Mouse (Mus musculus) forelimb bud, embryonic 11.5 days (tissue): ENCODE data around the gene Usp36.

Source experiments
- DNase-seq: peaks from one replicate; pipeline ENCODE4 v3.0.0-alpha.2; 2012; ENCODE audit warnings: low read depth, low spot score

The Usp36 gene

GRCm38 (mm10) chr11:118298810-118299209 lies 8.8 kb upstream of the Usp36 start:
- DNase-seq: no peak

DNA sequence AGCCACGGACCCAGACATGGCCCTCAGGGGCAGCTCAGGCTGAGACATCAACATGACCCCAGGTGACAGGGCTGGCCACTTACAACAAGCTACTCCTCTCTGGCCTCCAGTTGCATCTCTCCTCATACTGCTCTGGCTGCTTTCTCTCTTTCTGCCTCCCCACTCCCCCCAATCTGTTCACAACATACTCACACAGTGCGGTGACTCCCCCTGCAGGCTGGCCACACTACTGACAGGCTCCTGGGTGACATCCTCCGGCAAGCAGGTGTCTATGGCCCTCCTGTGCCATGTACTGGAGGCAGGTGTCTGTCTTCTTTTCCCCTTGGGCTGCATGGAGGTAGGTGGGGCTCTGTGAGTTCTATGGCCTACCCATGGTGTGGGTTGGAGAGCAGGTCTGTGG lies 7.9 kb upstream of the Usp36 start:
- no peak for DNase-seq

GRCm38 (mm10) chr11:118295026-118295425 lies 5.0 kb upstream of the Usp36 start:
- DNase-seq: no peak

- DNase-seq: no peak
Measured at GRCm38 (mm10) chr11:118292671-118293070, 2.6 kb upstream of the Usp36 start.

DNA sequence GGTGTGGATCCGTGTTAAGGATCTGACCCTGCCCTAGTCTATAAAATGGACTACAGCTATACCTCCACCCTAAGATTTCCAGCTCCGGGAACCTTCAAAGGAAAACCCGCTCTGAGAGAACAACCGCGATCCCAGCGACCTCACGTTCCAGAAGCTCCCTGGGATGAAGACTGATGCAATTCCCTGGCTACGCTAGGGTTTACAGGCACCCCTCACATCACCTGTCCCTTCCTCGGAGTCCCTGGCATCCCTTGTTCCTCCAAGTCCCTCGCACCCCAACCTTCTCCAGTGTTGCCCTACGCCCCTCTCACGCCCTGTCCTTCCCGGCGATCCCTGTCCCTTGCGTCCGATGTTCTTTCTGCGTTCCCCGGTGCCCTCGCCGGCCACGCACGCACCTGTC lies 482 bp downstream of the Usp36 start:
- peak; percentile 14 for DNase-seq

- DNase-seq: peak; percentile 28
Measured at GRCm38 (mm10) chr11:118289037-118289511, 970 bp downstream of the Usp36 start.

- DNase-seq: no peak
Measured at GRCm38 (mm10) chr11:118287573-118287972, 2.5 kb downstream of the Usp36 start.

GRCm38 (mm10) chr11:118286434-118286833 lies 3.6 kb downstream of the Usp36 start:
- no peak for DNase-seq

- DNase-seq: no peak
Measured at GRCm38 (mm10) chr11:118285791-118286190, 4.3 kb downstream of the Usp36 start.

DNA sequence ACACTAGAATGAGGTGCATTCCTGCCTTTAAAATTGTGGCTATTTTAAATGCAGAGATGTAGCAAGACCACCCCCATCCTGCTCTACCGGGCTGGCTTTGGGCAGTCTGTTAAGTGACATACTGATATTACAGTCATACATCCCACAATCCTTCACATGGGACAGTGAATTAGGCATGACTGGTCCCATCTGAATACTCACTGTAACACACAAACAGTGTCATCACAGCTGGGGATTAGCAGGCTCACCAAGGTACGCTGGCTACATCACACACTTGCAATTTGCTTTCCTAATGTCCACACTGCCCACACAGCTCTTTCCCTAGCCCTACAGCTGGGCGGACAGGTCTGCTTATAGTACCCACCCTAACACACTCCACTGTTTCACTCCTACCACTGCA lies 9.8 kb downstream of the Usp36 start:
- no peak for DNase-seq

- DNase-seq: no peak
Measured at GRCm38 (mm10) chr11:118276328-118276727, 13.7 kb downstream of the Usp36 start.

- DNase-seq: no peak
Measured at GRCm38 (mm10) chr11:118275092-118275491, 15.0 kb downstream of the Usp36 start.

DNA sequence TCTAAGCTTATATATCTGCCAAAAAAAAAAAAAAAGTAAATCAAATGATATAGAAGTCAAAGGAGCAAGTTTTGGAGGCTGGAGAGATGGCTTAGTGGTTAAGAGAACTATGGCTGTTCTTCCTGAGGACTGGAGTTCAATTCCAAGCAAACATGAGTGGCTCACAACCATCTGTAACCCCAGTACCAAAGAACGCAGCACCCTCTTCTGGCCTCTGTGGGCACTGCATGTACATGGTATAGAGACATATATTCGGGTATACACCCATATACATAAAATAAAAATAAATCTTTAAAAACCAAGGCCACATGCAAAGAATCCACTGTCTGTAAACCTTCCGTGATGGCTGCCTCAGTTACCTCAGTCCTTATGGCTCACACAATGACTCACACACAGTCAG lies 20.2 kb downstream of the Usp36 start:
- DNase-seq: no peak

DNA sequence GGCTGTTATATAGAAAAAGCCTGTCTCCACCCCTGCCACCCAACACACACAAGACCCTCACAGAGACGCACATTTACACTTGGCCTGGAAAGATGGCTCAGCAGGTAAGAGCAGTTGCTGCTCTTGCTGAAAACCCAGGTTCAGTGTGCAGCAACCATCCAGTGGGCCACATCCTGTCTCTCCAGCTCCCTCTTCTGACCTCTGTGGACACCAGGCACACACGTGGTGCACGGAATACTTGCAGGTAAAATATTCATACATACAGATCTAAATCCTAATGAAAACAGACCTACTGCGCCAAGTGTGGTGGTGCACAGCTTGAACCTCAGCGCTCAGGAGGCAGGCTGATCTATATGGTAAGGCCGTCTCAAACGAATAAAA lies 23.4 kb downstream of the Usp36 start:
- DNase-seq: no peak

DNA sequence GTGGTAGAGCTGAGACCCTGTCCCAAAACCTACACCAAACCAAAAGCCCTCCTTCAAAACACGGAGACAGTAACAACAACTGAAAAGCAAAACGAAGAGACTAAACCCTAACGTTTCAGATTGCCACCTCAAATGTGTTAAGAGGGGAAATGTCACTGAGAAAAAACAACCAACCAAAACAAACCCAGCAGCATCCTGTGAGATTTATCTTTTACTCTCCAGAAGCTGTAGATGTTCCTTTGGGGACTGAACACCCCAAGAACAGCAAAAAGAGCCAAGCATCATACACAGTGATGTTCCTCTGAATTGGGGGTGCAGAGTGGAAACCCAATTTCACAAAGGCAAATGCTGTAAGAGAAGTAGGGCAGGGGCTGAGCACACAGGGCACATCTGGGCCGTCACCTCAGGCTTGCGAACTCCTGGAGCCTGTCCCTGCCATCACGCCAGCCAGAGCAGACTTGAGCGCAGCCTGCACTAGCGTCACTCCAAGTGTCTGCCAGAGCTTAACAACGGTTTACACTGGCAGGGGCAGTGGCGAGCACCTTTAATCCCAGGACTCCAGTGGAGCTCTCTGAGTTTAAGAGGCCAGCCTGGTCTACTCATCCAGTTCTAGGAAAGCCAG lies 23.9 kb downstream of the Usp36 start:
- DNase-seq: no peak

- no peak for DNase-seq
Measured at GRCm38 (mm10) chr11:118265621-118266020, 24.4 kb downstream of the Usp36 start.

DNA sequence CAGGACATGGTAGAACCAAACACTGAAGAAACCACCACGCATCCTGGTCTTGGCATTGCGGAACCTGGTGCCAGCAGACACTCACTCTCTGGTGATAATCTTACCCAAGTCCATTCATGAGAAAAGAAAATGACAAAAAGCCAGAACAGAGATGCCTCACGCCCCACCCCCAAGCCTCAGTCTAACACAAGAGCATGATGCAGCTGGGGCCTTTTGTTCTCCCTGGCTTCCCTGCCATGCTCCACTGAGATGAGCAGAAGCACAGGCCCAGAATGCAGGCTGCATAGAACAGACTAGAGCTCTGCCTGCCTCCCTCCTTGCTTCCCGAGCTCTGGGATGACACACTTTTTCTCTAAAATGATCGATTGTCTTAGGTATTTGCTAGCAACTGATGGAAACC lies 26.9 kb downstream of the Usp36 start:
- no peak for DNase-seq

GRCm38 (mm10) chr11:118260081-118260480 lies 30.0 kb downstream of the Usp36 start:
- no peak for DNase-seq

DNA sequence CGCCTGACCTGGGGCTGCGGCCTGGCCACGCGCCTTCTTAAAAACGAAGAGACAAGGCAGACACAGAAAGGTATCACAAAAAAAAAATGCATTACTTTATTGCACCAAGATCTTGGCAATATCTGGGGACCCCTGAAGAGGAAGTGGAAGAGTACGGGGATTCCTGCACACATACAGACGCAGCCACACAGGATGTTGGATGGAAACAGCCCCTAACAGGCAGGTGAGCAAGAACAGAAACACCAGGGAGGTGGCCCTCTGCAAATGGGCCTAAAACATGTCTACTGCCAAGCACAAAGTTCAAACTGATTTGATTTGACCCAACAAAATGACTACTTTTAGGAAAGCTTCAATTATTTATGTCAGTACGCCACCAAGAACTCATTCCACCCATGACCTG lies 30.5 kb downstream of the Usp36 start:
- no peak for DNase-seq

- no peak for DNase-seq
Measured at GRCm38 (mm10) chr11:118256371-118256770, 33.7 kb downstream of the Usp36 start.

DNA sequence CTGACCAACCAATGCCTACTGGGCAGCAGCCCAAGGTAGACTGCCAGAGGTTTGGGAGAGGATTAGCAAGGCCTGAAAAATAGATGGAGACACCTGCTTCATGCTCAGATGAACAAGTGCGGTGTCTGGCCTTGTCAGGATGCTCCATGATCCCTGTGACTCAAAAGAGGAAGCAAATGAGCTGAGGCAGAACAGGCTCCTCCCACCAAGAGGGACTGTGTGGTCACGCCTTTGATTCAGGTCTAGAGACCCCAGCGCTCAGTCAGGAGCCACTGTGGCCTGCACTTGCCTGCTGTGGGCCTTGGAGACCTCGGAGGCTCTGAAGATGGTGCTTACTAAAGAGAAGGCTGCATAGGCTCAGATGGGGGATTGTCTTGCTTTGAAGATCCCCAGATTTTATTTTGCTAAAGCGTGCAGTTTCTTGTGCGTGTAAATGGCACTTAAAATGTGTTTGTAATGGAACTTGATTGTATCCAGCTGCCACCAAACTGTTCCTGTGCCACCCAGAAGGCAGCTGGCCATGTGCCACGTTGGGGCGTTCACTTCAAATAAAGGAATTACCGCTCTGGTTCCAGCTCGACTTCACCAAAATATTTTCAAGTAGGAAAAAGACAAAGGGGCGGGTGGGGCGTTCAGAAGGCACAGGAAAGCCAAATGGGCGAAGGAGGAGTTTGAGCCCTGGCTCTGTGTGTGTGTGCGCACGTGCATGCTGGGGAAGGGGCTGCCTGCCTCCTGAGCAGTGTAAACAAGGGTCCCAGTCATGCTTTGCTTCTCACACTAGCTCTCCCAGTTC lies 35.7 kb downstream of the Usp36 start:
- DNase-seq: no peak

- no peak for DNase-seq
Measured at GRCm38 (mm10) chr11:118253447-118254158, 36.4 kb downstream of the Usp36 start.

GRCm38 (mm10) chr11:118249012-118249383 lies 41.0 kb downstream of the Usp36 start:
- DNase-seq: no peak
